Mouse (Mus musculus): ENCODE data around the gene Ltbp2.

The Ltbp2 gene

GRCm38 (mm10) chr12:84810810-84811209 is 65.5 kb downstream of the Ltbp2 start:
- DNase-seq (ENCODE audit: low read depth, low spot score): no peak
- Histone ChIP-seq H3K36me3 (ENCODE audit: control insufficient read depth, insufficient read depth, low read length, poor library complexity, severe bottlenecking) (no peaks in the 10 kb centered on the region), H3K27me3 (ENCODE audit: control insufficient read depth, insufficient read depth, low read length, poor library complexity, severe bottlenecking) (no peaks in the 10 kb centered on the region)

DNA sequence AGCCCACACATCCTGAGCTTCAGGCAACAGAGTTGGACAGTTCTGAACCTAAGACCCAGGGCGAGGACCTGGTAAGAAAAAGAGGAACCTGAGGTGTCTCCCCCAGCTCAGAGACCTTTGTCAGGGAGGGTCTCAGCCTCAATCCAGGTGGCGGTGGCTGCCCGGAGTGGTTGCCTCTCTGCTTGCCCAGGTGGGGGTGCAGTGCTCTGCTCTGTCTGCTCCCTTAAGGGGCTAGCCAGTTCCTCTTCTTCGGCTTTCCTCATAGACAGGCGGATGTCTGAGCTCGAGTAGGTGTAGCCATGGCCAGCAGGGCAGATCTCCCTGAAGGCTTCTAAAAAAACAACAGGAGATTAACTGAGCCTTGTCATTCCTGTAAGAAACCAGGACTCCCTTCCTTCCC is 67.3 kb downstream of the Ltbp2 start:
- Histone ChIP-seq H3K36me3 (ENCODE audit: control insufficient read depth, insufficient read depth, low read length, poor library complexity, severe bottlenecking) (no peaks in the 10 kb centered on the region), H3K27me3 (ENCODE audit: control insufficient read depth, insufficient read depth, low read length, poor library complexity, severe bottlenecking) (no peaks in the 10 kb centered on the region)
- DNase-seq (ENCODE audit: low read depth, low spot score): peak; percentile 4

DNA sequence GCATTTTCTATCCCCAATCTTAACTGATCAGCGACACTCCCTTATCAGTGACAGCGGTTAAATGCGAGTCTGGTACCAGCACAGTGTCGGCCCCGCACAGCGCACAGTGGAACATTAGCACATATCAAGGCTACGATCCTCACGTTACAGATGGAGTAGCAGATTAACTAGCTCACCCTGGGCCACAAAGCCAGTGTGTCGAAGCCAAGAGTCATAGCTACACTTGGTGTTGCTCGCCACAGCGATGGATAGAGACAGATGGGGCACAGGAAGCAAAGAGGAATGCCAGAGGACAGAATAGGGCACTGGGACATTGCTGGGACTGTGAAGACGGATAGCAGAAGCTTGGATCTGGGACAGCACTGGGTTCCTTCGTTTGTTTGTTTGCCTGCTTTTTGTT is 69.0 kb downstream of the Ltbp2 start:
- no peak for DNase-seq (ENCODE audit: low read depth, low spot score)
- Histone ChIP-seq H3K36me3 (ENCODE audit: control insufficient read depth, insufficient read depth, low read length, poor library complexity, severe bottlenecking) (no peaks in the 10 kb centered on the region), H3K27me3 (ENCODE audit: control insufficient read depth, insufficient read depth, low read length, poor library complexity, severe bottlenecking) (no peaks in the 10 kb centered on the region)

DNA sequence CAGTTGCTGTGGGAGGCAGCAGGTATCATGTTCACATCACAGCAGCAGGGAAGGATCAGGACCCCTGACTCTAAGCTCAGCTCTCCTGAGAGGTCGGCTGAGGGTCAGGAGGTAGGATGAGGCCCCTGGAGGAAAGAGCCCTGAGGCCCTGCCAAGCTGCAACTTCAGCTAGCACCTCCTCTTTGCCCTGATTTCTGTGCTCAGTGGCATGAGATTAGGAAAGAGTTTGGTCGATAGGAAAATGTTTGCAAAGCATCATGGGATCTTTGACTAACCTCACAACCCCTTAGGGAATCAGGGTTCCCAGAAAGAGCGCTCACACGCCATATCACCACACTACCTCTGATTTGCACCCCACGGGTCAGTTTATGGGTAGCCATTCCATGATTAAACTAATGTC is 69.6 kb downstream of the Ltbp2 start:
- no peak for DNase-seq (ENCODE audit: low read depth, low spot score)
- Histone ChIP-seq H3K27me3 (ENCODE audit: control insufficient read depth, insufficient read depth, low read length, poor library complexity, severe bottlenecking) (no peaks in the 10 kb centered on the region), H3K36me3 (ENCODE audit: control insufficient read depth, insufficient read depth, low read length, poor library complexity, severe bottlenecking) (no peaks in the 10 kb centered on the region)

DNA sequence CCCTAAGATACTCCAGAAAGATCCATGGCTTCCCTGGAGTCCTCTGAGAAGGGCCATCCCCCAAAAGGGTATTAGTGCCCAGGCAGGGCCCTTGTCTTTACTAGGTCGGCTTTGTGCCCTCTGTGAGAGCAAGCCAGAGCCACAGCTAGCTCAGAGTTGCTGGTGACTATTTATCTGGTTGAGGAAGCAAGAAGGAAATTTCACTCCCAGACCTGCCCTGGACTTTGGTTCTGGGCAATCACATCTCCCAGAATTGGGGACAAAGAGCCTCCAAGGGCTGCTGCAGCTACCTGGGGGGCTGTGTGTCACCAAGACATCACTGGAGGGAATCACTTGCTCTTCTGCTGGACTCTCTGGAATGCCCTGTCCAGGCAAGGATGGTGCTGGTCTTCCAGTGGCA is 70.3 kb downstream of the Ltbp2 start:
- no peak for DNase-seq (ENCODE audit: low read depth, low spot score)
- no peaks in the 10 kb centered on the region for H3K27me3 ChIP-seq (ENCODE audit: control insufficient read depth, insufficient read depth, low read length, poor library complexity, severe bottlenecking)
- H3K36me3 ChIP-seq (ENCODE audit: control insufficient read depth, insufficient read depth, low read length, poor library complexity, severe bottlenecking): no peaks in the 10 kb centered on the region

- no peaks in the 10 kb centered on the region for H3K36me3 ChIP-seq (ENCODE audit: control insufficient read depth, insufficient read depth, low read length, poor library complexity, severe bottlenecking)
- no peaks in the 10 kb centered on the region for H3K27me3 ChIP-seq (ENCODE audit: control insufficient read depth, insufficient read depth, low read length, poor library complexity, severe bottlenecking)
- DNase-seq (ENCODE audit: low read depth, low spot score): no peak
Observed at GRCm38 (mm10) chr12:84805228-84805842, 71.0 kb downstream of the Ltbp2 start.

GRCm38 (mm10) chr12:84802625-84803024 is 73.7 kb downstream of the Ltbp2 start:
- Histone ChIP-seq H3K36me3 (ENCODE audit: control insufficient read depth, insufficient read depth, low read length, poor library complexity, severe bottlenecking) (no peaks in the 10 kb centered on the region), H3K27me3 (ENCODE audit: control insufficient read depth, insufficient read depth, low read length, poor library complexity, severe bottlenecking) (no peaks in the 10 kb centered on the region)
- DNase-seq (ENCODE audit: low read depth, low spot score): peak; percentile 10

DNA sequence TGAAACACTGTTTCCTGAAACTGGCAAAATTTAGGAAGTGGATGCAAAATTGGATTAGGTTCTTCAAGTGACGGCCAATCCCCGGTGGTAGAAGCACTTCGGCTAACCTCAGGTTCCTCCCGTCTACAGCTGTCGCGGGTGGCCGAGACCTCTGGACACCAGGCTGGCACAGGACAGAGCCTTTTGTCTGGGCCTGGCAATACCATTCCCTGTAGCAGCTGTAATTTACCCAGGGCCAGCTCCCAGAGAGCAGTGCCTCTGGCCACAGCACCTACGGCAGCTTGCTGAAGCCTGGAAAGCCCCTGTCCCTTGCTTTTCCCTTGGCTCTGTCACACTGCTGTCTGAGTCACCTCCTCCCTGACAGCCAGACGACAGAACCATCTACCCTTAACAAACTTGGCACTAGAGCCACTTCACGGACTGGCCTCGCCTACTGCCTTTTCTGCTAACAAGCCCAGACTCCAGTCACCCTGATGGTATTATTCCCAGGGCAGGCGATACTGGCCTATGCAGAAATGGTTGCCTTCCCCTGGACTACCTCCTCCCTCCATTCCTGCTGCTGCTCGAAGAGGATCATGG is 74.7 kb downstream of the Ltbp2 start:
- DNase-seq (ENCODE audit: low read depth, low spot score): no peak
- Histone ChIP-seq H3K27me3 (ENCODE audit: control insufficient read depth, insufficient read depth, low read length, poor library complexity, severe bottlenecking) (no peaks in the 10 kb centered on the region), H3K36me3 (ENCODE audit: control insufficient read depth, insufficient read depth, low read length, poor library complexity, severe bottlenecking) (no peaks in the 10 kb centered on the region)

DNA sequence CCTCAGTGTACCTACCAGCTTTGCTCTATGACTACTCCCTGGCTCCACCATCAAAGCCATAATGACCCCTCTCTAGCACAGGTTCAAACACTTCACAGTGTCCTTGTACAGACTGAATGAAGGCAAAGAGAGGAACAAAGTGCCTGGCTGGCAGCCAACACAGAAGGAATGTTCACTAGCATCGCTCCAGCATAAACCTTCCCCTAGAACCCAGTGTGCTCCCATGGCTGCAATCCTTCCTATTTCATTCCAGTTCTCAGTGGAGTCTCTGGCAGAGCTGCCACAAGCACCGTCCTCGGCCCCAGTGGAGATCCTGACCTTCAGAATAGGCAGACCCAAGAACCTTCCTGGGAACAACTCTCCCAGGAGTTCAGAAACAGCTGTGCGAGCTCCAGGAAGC is 75.9 kb downstream of the Ltbp2 start:
- no peak for DNase-seq (ENCODE audit: low read depth, low spot score)
- Histone ChIP-seq H3K36me3 (ENCODE audit: control insufficient read depth, insufficient read depth, low read length, poor library complexity, severe bottlenecking) (no peaks in the 10 kb centered on the region), H3K27me3 (ENCODE audit: control insufficient read depth, insufficient read depth, low read length, poor library complexity, severe bottlenecking) (no peaks in the 10 kb centered on the region)

- Histone ChIP-seq H3K36me3 (ENCODE audit: control insufficient read depth, insufficient read depth, low read length, poor library complexity, severe bottlenecking) (no peaks in the 10 kb centered on the region), H3K27me3 (ENCODE audit: control insufficient read depth, insufficient read depth, low read length, poor library complexity, severe bottlenecking) (no peaks in the 10 kb centered on the region)
- DNase-seq (ENCODE audit: low read depth, low spot score): no peak
Observed at GRCm38 (mm10) chr12:84799086-84799485, 77.2 kb downstream of the Ltbp2 start.

DNA sequence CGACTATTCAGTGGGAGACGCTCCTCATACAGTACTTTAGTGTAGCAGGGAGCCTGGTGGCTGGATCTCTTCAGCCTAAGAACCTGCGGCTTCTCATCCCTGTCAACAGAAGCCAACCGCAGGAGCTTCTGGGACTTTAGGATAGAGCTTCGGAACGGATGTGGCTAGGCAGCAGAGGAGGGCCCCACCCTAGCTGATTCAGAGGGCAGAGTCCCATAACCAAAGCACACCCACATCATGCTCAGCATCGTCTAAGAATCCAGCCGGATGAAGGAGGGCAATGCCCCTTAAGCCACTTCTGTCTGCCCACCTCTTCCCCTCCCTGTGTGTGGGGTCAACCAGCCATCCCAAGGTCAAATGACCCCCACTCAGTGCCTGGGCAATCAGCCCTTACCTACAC is 81.7 kb downstream of the Ltbp2 start:
- Histone ChIP-seq H3K36me3 (ENCODE audit: control insufficient read depth, insufficient read depth, low read length, poor library complexity, severe bottlenecking) (no peaks in the 10 kb centered on the region), H3K27me3 (ENCODE audit: control insufficient read depth, insufficient read depth, low read length, poor library complexity, severe bottlenecking) (no peaks in the 10 kb centered on the region)
- no peak for DNase-seq (ENCODE audit: low read depth, low spot score)

GRCm38 (mm10) chr12:84792629-84793028 is 83.7 kb downstream of the Ltbp2 start:
- DNase-seq (ENCODE audit: low read depth, low spot score): no peak
- H3K36me3 ChIP-seq (ENCODE audit: control insufficient read depth, insufficient read depth, low read length, poor library complexity, severe bottlenecking): no peaks in the 10 kb centered on the region
- no peaks in the 10 kb centered on the region for H3K27me3 ChIP-seq (ENCODE audit: control insufficient read depth, insufficient read depth, low read length, poor library complexity, severe bottlenecking)

DNA sequence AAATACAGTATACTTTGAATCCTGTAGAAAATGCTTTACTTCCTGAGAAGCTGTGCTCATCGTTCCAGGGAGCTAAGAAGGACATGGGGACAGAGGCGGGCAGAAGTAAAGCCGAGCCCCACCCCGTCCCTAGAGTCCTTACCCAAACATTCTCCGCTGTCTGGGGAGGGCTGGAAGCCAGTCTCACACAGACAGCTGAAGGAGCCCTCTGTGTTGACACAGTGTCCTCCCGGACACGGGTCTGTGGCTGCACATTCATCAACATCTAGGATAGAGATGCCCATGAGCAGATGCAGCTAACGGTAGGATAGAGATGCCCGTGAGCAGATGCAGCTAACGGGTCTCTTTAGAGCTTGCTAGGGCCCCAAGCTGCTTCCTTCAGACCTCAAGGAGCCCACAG is 85.5 kb downstream of the Ltbp2 start:
- H3K27me3 ChIP-seq (ENCODE audit: control insufficient read depth, insufficient read depth, low read length, poor library complexity, severe bottlenecking): no peaks in the 10 kb centered on the region
- DNase-seq (ENCODE audit: low read depth, low spot score): no peak
- H3K36me3 ChIP-seq (ENCODE audit: control insufficient read depth, insufficient read depth, low read length, poor library complexity, severe bottlenecking): no peaks in the 10 kb centered on the region

GRCm38 (mm10) chr12:84786091-84786490 is 90.2 kb downstream of the Ltbp2 start:
- no peak for DNase-seq (ENCODE audit: low read depth, low spot score)
- Histone ChIP-seq H3K36me3 (ENCODE audit: control insufficient read depth, insufficient read depth, low read length, poor library complexity, severe bottlenecking) (no peaks in the 10 kb centered on the region), H3K27me3 (ENCODE audit: control insufficient read depth, insufficient read depth, low read length, poor library complexity, severe bottlenecking) (no peaks in the 10 kb centered on the region)

GRCm38 (mm10) chr12:84784604-84785381 is 91.5 kb downstream of the Ltbp2 start:
- H3K36me3 ChIP-seq (ENCODE audit: control insufficient read depth, insufficient read depth, low read length, poor library complexity, severe bottlenecking): no peaks in the 10 kb centered on the region
- H3K27me3 ChIP-seq (ENCODE audit: control insufficient read depth, insufficient read depth, low read length, poor library complexity, severe bottlenecking): no peaks in the 10 kb centered on the region
- peak; percentile 85 for DNase-seq (ENCODE audit: low read depth, low spot score)
